Mouse (Mus musculus): Measurements from ENCODE around the gene Tmem209. TPM values are rescaled to one million over a fixed set of nuclear protein-coding genes. Genes with fewer than 3 reads are reported as not detected.
A peak's percentile ranks its signal among the peaks of the same experiment; 100 is the strongest.

Tmem209 gene
- polyA plus RNA-seq, 1 experiment from 2014 or later, result 37.0 TPM

- no peaks in the 10 kb centered on the region for H3K27me3 ChIP-seq
- H3K4me1 ChIP-seq, result no peaks in the 10 kb centered on the region
- H3K36me3 ChIP-seq, result peaks cover 16% of the 10 kb centered on the region
- 78% methylated on average over 10 of the region's 10 CpGs for WGBS
- no peak overlapping the region for H3K27ac ChIP-seq
- no peak for ATAC-seq (ENCODE audit: low FRiP score)
- H3K4me3 ChIP-seq, result no peak overlapping the region
- H3K9ac ChIP-seq, result no peak overlapping the region
- no peaks in the 10 kb centered on the region for H3K9me3 ChIP-seq (replicated peaks)
- H3K4me2 ChIP-seq (replicated peaks), result no peak overlapping the region
Measured at GRCm38 (mm10) chr6:30476025-30476765, 33.4 kb downstream of the Tmem209 start.

- Histone ChIP-seq H3K4me1 (peaks cover 11% of the 10 kb centered on the region), H3K4me2 (replicated peaks) (no peak overlapping the region), H3K36me3 (no peaks in the 10 kb centered on the region), H3K4me3 (no peak overlapping the region), H3K9me3 (replicated peaks) (no peaks in the 10 kb centered on the region), H3K27ac (no peak overlapping the region), H3K9ac (no peak overlapping the region), H3K27me3 (no peaks in the 10 kb centered on the region)
- WGBS, result 79% methylated on average over 3 of the region's 3 CpGs
- ATAC-seq (ENCODE audit: low FRiP score), result no peak
Measured at GRCm38 (mm10) chr6:30471706-30472105, 37.9 kb downstream of the Tmem209 start.

GRCm38 (mm10) chr6:30469370-30469769 is 40.2 kb downstream of the Tmem209 start:
- Histone ChIP-seq H3K4me2 (replicated peaks) (no peak overlapping the region), H3K4me1 (peaks cover 11% of the 10 kb centered on the region), H3K9me3 (replicated peaks) (no peaks in the 10 kb centered on the region), H3K9ac (no peak overlapping the region; the same call in 1 of the 2 replicates), H3K36me3 (no peaks in the 10 kb centered on the region), H3K27me3 (no peaks in the 10 kb centered on the region), H3K4me3 (no peak overlapping the region), H3K27ac (peak overlapping the region; percentile 30; the same call in 1 of the 2 replicates)
- ATAC-seq (ENCODE audit: low FRiP score), result peak; percentile 76
- WGBS, result 77% methylated on average over 12 of the region's 12 CpGs

GRCm38 (mm10) chr6:30468684-30469083 is 40.9 kb downstream of the Tmem209 start:
- peaks cover 14% of the 10 kb centered on the region for H3K4me1 ChIP-seq
- H3K27ac ChIP-seq, result peak overlapping the region; percentile 30; the same call in 1 of the 2 replicates
- no peaks in the 10 kb centered on the region for H3K9me3 ChIP-seq (replicated peaks)
- H3K4me2 ChIP-seq (replicated peaks), result no peak overlapping the region
- H3K4me3 ChIP-seq, result no peak overlapping the region
- no peaks in the 10 kb centered on the region for H3K36me3 ChIP-seq
- no peak for ATAC-seq (ENCODE audit: low FRiP score)
- H3K27me3 ChIP-seq, result no peaks in the 10 kb centered on the region
- H3K9ac ChIP-seq, result no peak overlapping the region
- 60% methylated on average over 12 of the region's 12 CpGs for WGBS

GRCm38 (mm10) chr6:30468058-30468457 is 41.5 kb downstream of the Tmem209 start:
- no peak overlapping the region for H3K9ac ChIP-seq
- H3K9me3 ChIP-seq (replicated peaks), result no peaks in the 10 kb centered on the region
- H3K27ac ChIP-seq, result no peak overlapping the region
- H3K4me1 ChIP-seq, result peaks cover 14% of the 10 kb centered on the region
- no peak for ATAC-seq (ENCODE audit: low FRiP score)
- H3K4me2 ChIP-seq (replicated peaks), result no peak overlapping the region
- no peaks in the 10 kb centered on the region for H3K36me3 ChIP-seq
- 68% methylated on average over 1 of the region's 1 CpGs for WGBS
- no peaks in the 10 kb centered on the region for H3K27me3 ChIP-seq
- H3K4me3 ChIP-seq, result no peak overlapping the region

- no peak overlapping the region for H3K9ac ChIP-seq
- H3K4me3 ChIP-seq, result no peak overlapping the region
- no peaks in the 10 kb centered on the region for H3K9me3 ChIP-seq (replicated peaks)
- peaks cover 32% of the 10 kb centered on the region for H3K4me1 ChIP-seq
- H3K27ac ChIP-seq, result no peak overlapping the region
- H3K27me3 ChIP-seq, result no peaks in the 10 kb centered on the region
- WGBS, result 89% methylated on average over 11 of the region's 11 CpGs
- no peak overlapping the region for H3K4me2 ChIP-seq (replicated peaks)
- no peaks in the 10 kb centered on the region for H3K36me3 ChIP-seq
- ATAC-seq (ENCODE audit: low FRiP score), result no peak
Measured at GRCm38 (mm10) chr6:30465586-30465985, 44.0 kb downstream of the Tmem209 start.

- Histone ChIP-seq H3K9me3 (replicated peaks) (no peaks in the 10 kb centered on the region), H3K4me2 (replicated peaks) (no peak overlapping the region), H3K27ac (peak overlapping the region; percentile 23), H3K36me3 (no peaks in the 10 kb centered on the region), H3K27me3 (no peaks in the 10 kb centered on the region), H3K4me1 (peaks cover 34% of the 10 kb centered on the region), H3K9ac (no peak overlapping the region), H3K4me3 (no peak overlapping the region)
- ATAC-seq (ENCODE audit: low FRiP score), result no peak
- 44% methylated on average over 7 of the region's 7 CpGs for WGBS
Measured at GRCm38 (mm10) chr6:30462822-30463221, 46.8 kb downstream of the Tmem209 start.

GRCm38 (mm10) chr6:30461755-30462344 is 47.7 kb downstream of the Tmem209 start:
- Histone ChIP-seq H3K27me3 (no peaks in the 10 kb centered on the region), H3K36me3 (no peaks in the 10 kb centered on the region), H3K4me3 (no peak overlapping the region), H3K4me2 (replicated peaks) (no peak overlapping the region), H3K27ac (no peak overlapping the region; the same call in 1 of the 2 replicates), H3K9me3 (replicated peaks) (no peaks in the 10 kb centered on the region), H3K9ac (no peak overlapping the region), H3K4me1 (peaks cover 34% of the 10 kb centered on the region)
- ATAC-seq (ENCODE audit: low FRiP score), result no peak
- WGBS, result 93% methylated on average over 12 of the region's 13 CpGs

- Histone ChIP-seq H3K27me3 (no peaks in the 10 kb centered on the region), H3K36me3 (no peaks in the 10 kb centered on the region), H3K9ac (peak overlapping the region; percentile 50), H3K9me3 (replicated peaks) (no peaks in the 10 kb centered on the region; the same call in 1 of the 2 replicates), H3K4me1 (peaks cover 34% of the 10 kb centered on the region), H3K4me3 (peak overlapping the region; percentile 12; the same call in 1 of the 2 replicates), H3K27ac (peak overlapping the region; percentile 98), H3K4me2 (replicated peaks) (peak overlapping the region; percentile 57)
- ATAC-seq (ENCODE audit: low FRiP score), result peak; percentile 91
- 14% methylated on average over 19 of the region's 19 CpGs for WGBS
Measured at GRCm38 (mm10) chr6:30460750-30461446, 48.7 kb downstream of the Tmem209 start.

GRCm38 (mm10) chr6:30459811-30460749 is 49.5 kb downstream of the Tmem209 start:
- WGBS, result 6% methylated on average over 40 of the region's 40 CpGs
- peak overlapping the region; percentile 57 for H3K4me2 ChIP-seq (replicated peaks)
- ATAC-seq (ENCODE audit: low FRiP score), result peak; percentile 39

GRCm38 (mm10) chr6:30459056-30459747 is 50.4 kb downstream of the Tmem209 start:
- Histone ChIP-seq H3K36me3 (peaks cover 13% of the 10 kb centered on the region), H3K9me3 (replicated peaks) (no peaks in the 10 kb centered on the region; the same call in 1 of the 2 replicates), H3K9ac (peak overlapping the region; percentile 50), H3K4me1 (peaks cover 32% of the 10 kb centered on the region), H3K4me3 (peak overlapping the region; percentile 38), H3K4me2 (replicated peaks) (peak overlapping the region; percentile 57), H3K27me3 (no peaks in the 10 kb centered on the region), H3K27ac (peak overlapping the region; percentile 98)
- WGBS, result 73% methylated on average over 16 of the region's 16 CpGs
- ATAC-seq (ENCODE audit: low FRiP score), result no peak

More at GRCm38 (mm10) chr6:30459811-30460749, 49.5 kb downstream of the Tmem209 start:
- Histone ChIP-seq H3K36me3 (peaks cover 7% of the 10 kb centered on the region), H3K4me1 (peaks cover 34% of the 10 kb centered on the region), H3K4me3 (peak overlapping the region; percentile 38), H3K9ac (peak overlapping the region; percentile 50), H3K9me3 (replicated peaks) (no peaks in the 10 kb centered on the region; the same call in 1 of the 2 replicates), H3K27me3 (no peaks in the 10 kb centered on the region), H3K27ac (peak overlapping the region; percentile 98)
